Mouse (Mus musculus) urinary bladder, postnatal 4 days (tissue): ENCODE data around the gene Gadl1.

Experiments used
- DNase-seq, 2 experiments: peaks; one replicate each; pipeline ENCODE4 v3.0.0; 2021 to 2022; ENCODE audit warnings: low spot score in 2 of 2

Gene Gadl1

DNA sequence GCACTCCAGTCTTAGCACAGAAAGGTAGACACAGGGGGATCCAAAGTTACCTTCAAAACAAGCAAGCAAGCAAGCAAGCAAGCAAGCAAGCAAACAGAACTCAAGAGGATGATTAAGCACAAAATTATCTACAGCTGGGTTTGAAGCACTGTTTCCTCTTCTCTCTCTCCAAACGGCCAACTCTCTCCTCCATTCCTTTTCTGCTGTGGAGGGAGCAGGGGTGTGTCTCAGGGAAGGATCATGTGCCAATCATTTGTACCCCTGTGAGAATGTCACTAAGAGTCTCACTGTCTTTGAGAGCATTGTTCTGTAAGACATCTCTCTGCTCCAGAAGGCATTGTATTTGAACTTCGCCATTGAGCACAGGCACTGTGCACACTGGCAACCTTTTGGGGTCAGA, 27.1 kb downstream of the Gadl1 start:
- DNase-seq, result no peak

DNA sequence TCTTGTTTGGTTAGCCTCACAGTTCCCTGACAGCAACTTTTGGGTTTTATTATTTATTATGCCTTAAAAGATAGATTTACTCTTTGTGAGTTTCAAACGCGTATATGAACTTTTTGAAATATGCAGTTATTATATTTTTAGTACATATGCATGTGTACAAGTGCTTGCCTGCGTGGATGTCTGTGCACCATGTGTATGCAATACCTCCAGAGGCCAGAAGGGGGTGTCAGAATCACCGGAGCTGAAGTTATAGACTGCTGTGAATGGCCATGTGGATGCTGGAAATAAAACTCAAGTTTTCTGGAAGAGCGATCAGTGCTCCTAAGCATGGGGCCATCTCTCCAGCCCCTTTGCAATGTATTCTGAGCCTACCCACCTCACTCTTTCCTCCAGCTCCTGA, 28.7 kb downstream of the Gadl1 start:
- DNase-seq, result no peak

DNA sequence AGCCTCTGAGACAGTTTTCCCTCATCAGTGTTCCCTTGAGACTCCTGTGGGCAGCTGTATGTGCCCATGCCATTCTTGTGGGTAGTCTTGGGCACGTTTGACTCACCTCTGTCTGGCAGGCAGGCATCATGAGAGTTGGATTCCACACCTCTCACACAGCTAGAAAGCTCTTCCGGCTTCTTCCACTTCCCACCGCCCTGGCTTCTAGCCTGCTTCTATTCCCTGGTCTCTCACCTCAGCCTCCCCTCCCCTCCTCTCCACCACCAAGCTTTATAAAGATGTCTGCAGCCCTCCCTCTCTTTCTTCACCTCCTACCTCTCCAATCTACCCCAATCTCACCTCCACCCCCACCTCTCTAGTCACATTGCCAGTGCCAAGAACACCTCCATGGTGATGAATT, 30.2 kb downstream of the Gadl1 start:
- no peak for DNase-seq

DNA sequence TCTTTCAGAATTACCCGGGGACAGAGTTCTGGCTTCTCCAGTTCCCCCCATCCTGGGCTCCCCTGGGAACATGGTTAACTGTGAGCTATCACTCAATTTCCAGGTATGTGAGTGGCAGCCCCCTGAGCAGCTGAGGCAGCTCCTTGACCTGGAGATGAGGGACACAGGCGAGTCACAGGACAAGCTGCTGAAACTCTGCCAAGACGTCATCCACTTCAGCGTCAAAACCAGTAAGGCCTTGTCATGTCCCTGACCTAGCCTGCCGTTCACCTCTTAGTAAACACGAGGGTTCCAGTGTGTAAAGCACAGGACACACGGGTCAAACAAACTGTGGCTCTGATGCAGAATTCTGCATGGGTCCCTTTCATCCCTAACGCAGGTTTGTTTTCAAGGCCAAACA, 31.9 kb downstream of the Gadl1 start:
- DNase-seq, result no peak

DNA sequence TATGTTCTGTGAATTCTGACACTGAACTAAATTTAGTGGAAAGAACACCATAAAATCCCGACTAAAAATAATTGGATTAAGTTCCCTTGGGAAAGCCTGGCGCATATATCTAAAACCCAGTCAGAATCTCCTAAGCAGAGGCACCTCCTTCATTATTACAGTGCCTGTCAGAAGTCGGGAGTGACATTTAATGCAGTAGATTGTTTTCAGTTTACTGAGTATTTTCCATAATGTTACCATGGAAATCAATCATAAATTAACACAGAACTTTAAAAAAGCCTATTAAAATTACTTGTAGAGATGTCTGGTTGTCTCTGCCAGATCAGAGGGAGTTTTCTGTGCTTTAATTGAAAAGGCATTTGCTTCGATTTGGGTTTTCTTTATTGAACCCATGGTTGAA, 33.2 kb downstream of the Gadl1 start:
- no peak for DNase-seq

DNA sequence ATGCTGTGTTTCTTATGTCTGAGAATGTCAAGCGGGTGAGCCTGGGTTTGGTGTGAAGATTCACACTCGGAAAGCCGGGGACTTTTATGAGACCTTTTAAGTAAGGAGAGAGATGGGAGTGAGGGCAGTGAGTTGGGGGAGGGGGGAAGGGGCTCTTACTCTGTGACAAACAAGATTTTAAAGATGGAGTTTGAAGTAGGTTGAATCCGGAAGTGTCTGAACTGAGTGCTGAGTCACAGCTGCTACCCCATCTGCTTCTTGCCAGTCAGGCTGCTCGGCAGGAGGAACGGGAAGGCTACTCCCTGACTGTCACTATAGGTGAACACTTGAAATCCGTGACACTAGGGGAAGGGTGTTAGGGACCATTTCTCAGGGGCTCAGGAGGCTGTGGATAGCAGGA, 33.7 kb downstream of the Gadl1 start:
- no peak for DNase-seq

DNA sequence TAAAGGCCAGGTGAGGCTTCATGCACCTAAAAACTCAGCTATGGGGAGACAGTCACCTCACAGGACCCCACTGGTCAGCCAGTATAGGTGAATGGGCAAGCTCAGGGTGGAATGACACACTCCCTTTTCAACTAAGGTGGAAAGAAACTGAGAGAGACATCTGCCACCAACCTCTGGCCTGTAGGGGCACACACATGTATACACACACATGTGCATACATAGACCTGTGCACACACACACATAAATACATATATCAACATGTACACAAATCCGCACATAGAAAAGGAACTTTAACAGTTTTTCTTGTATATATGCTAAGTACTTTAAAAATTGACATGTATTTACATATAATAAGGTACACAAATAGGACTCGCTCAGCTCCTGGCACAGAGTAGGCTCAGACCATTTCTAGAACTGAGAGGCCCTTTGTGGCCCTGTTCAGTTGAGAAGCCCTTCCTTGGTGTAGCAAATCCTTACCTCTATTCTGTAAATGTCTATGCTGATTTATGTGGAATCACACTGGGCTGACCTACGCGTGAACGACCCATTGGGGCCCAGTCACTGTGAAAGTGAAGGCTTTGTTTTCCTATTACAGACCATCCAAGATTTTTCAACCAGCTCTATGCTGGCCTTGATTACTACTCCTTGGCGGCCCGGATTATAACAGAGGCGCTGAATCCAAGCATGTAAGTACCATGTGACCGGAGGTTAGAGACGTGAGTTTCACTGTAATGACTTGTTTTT, 34.5 kb downstream of the Gadl1 start:
- no peak for DNase-seq

DNA sequence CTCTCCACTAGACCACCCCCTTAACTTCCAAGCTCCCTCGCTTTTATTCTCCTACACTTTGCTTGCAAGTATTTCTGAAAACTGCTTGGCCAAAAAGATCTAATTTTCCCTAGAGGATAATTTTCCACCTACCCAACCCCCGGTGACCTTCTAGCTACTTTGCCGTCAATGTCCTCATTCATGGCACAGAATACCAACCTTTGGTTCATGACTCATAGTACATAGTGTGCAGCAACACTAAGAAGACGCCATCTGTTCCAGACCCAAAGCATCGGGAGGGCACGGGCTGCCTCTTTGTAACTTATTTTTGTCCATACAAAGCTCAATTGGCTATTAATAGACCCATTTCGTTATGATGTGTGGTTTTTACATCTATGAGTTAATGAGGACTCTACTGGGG, 55.8 kb downstream of the Gadl1 start:
- DNase-seq, result no peak

DNA sequence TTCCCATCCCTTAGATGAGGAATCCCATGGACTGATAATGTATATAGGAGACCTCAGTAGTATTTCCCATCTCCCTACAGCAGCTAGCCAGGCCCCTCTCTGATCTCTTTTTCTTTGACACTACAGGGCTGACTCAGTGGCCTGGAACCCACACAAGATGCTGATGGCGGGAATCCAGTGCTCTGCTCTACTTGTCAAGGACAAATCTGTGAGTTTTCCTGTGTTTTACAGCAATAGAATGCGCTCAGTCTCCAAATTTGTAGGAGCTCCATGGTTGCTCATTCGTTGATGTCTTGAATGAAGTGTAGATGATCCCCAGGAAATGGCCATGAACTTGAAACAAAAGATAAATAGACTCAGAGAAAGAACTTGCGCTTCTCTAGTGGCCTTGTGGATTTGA, 56.9 kb downstream of the Gadl1 start:
- DNase-seq, result no peak

DNA sequence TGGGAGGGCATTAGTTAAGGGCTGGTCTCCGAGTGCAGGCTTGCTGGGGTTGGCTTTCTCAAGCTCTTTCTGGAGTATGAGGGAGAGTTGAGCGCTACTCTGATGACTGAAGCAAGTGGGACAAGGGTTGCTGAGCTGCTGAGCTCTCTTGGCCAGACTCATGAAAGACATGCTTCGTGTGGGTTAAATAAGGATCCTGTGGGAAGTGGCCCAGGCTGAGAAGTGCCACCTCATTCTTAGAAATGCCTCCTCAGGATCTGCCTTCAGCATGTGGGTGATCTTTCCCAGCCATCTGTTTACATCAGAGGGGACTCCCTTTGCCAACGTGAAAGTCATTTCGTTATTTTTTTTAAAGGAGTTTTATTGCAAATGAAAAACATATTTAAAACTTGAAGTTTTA, 57.5 kb downstream of the Gadl1 start:
- no peak for DNase-seq

DNA sequence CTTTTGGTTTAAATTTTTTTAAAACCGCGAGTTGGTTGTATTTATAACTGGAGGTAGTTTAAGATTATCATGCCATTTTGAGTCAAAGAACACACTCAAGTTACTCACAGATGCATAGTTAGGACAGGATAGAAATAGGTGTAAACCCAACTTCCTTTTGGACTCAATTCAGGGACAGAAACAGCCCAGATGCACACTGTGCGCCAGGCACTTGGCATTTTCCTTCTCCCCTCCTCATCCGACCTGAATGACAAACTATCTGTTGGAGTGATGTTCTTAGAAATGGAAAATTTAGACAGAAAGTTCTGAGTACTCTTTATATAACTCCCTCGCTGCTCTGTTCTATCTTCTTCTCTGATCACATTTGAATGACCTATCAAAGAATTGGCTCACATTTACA, 58.4 kb downstream of the Gadl1 start:
- no peak for DNase-seq

DNA sequence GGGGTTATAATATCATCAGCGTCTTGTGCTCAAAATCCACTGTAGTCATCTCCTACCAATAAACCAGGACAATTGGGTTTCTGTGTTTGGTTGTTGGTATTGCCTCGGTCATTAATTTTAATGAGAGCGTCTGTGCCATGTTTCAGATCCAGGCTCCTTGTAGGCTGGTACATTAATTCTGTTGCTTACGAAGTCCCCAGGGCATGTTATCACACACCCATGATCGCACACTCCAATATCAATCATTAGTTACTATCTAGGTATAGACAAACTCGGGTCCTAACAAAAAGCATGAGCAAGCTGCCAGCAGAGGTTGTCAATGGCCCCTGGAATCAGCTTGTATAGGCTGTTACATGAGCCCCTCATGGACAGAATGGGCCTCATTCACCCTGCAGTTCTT, 67.6 kb downstream of the Gadl1 start:
- no peak for DNase-seq

DNA sequence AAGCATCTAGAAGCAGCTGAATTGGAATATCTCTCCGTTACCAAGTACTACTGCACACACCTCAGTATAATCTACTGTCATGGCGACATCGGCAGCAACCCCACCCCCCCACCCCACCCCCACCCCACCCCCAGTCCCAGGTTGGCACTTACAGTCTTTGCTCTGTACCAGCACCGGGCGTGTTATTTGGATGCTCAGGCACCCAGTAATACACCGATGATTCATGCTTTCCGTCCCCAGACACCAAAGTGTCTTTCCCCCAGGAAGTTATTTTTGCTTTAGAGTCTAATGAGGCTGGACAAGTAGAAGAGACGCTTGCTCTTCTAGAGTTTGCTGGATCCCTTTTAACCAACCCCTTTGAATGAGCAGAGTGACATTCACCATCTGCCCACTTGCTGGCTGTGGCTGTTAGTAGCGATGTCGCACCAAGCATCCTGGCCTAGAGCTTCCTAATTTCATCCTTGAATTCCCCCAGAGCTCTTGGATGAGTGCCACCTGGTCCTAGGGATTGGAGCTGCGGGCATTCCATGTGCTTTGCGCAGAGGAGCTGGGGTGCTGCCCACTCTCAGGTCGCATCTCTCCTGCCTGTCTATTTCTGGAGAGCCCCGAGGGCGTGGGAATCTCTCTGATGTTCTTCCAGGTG, 68.5 kb downstream of the Gadl1 start:
- DNase-seq, result no peak

DNA sequence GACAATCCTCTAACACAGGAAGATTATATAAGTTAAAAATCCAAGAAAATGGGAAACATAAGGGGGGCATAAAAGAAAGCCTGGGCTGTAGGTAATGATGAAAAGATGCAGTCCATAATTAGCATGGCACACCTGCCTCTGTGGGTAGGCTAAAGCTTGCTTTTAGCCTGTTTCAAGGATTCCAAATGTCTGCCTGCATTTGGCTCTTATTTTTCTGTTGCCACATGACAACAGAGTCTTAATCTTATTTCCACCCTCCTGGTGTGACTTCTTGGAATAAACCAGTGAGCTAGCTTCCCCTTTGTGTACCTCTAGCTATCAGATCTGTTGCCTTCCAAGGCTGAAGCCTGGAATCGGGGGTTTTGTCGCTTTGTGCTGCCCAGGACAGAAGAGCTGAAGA, 69.2 kb downstream of the Gadl1 start:
- no peak for DNase-seq

DNA sequence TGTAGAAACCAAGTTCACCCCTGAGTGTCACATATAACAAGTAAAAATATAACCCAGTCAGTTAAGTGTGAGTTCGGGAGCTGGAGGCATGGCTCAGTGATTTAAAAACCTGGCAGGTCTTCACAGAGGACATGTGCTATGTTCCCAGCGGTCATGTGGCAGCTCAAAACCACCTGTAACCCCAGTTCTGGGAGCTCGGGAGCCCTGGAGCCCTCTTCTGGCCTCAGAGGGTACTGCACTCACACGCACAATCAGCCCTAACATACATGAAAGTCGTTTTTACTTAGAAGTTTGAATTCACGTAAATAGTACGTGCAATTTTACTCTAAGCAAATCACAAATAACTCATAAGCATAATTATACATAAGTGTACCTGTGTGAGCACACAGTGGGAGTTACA, 81.4 kb downstream of the Gadl1 start:
- no peak for DNase-seq

DNA sequence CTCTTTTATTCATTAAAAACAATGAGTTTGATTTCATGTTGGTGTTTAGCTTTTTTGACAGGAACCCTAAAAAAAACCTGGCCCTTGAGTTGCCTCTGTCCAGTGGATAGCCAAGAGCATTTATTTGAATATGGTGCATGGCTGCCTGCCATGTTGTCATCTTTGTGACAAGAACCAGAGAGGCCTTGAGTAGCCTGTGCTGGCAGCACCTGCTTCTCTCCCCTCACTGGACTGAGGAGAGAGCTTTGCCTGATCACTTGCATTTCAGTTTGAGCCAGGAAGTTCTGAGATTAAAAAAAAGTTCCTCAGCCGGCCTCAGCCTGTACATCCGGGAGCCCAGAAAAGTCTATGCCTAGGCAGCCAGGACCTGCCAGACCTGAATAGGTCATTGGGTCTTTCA, 85.5 kb downstream of the Gadl1 start:
- DNase-seq, result no peak

DNA sequence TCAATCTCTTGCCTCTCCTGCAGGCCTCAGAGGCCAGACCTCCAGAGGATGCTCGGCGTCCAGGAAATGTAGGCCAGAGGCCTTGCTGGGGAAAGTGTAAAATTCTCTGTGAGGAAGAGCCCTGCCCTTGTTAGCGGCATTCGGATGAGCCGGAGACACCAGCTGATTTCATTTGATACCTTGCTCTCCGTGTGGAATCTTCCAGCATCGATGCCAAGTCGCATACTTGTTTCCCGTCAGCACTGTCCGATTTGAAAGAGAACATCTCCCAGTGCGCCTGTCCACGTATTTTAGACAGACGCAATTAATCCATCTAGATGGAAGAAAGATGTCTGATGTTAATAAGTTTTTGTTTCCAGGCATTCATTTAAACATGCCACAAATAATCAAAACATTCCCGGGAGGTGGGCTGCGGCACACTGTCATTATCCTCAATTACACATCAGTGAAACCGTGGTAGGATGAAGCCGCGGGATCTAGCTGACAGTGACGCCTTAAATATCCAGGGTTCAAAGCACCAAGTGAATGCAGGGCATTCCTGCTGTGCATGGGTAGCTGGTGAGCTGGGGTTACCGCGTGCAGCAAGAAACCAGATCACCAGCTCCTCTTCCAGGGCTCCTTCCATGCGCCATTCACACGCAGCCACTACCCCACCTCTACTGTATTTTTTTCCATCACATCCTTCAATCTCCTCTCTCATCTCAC, 86.8 kb downstream of the Gadl1 start:
- DNase-seq, result no peak

DNA sequence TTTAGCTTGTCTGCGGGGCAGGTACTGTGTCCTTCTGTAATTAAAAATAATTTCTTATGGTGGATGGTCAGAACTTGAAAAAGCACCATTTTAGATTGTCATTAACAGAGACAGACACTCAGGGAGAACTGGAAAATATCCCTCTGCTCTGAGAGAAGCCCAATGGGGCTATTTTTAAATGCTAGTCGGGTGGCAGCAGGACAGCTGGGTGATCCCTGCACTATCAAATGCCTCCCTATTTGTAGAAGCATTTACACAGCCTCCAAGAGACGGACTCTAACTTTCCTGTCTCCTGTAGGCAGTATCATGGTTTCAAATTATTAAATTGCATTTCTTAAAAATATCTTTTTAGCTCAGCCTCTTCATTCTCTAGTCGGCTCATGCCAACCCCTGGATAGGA, 89.1 kb downstream of the Gadl1 start:
- no peak for DNase-seq

DNA sequence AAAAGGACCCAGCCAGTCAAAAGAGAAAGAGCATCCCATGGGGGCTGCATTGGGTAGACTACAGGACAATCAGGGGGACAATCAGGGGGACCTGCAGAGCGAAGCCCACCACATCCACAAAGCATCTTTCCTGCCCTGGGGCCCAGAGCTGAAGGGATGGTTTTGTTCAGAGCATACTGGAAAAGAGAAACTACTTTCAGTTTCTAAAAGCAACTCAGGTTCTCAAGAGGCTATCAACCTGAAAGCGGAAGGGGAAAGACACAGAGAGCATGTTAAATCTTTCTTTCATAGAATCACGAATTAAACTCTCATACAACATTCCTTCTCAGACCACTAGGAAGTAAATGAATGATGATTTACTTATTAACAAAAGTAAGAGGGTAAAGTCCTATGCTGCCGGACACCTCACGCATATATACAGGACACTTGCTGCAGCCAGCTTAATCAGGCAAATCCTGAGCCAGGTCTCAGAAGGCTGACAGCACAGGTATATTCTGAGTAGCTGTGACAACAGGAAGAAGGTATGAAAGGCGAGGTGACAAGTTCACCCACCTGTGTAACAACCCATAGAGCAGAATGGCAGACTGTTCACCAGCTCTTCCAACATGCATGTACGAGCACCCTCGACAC, 90.2 kb downstream of the Gadl1 start:
- DNase-seq, result no peak

DNA sequence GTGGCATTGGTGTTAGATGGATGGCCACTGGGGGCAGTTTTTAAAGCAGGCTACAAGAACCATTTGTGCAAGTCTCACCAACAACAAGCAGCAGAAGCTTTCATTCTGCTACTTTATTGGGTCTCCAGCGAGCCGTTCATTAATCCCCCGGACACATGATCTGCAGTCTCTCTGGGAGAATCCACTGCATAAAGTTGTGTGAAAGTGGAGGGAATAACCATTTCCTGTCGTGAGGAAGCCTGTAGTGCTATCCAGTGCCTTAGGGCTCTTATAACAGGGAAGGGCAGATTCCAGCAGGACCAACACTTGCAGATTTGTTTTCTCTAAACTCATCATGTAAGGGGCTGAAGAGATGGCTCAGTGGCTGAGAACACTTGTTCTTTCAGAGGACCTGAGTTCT, 104.7 kb downstream of the Gadl1 start:
- DNase-seq, result no peak

DNA sequence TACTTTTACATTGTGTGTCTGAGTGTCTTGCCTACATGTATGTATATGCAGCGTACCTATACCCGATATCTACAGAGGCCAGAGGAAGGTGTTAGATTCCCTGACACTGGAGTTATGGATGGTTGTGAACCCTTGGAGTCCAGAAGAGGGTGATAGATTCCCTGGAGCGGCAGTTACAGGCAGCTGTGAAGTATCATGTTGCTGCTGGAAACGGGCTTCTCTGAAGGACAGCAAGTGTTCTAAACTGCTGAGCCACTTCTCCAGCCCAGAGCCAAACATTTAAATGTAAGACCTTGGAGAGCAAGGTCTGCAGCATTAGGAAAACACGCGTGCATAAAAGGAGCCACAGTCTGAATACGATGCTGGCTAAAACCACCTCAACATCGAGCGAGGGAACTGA, 107.0 kb downstream of the Gadl1 start:
- no peak for DNase-seq

DNA sequence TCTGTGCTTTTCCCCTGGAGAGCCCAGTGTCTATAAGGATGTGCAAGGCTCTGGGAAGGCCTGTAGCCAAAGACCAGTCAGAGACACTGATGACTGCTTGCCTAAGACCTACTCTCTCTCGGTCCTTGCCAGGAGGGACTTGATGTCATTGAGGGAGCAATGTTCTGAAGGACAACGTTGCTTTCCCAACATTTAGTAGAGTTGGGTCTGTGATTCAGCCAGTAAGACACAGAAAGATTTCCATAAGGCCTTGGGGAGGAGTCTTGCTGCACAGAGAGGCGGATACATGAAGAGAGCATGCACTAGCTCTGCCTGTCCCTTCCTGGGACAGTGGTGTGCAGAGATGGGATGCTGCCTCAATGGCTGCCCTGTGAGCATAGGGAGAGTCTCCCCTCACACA, 107.8 kb downstream of the Gadl1 start:
- DNase-seq, result no peak

DNA sequence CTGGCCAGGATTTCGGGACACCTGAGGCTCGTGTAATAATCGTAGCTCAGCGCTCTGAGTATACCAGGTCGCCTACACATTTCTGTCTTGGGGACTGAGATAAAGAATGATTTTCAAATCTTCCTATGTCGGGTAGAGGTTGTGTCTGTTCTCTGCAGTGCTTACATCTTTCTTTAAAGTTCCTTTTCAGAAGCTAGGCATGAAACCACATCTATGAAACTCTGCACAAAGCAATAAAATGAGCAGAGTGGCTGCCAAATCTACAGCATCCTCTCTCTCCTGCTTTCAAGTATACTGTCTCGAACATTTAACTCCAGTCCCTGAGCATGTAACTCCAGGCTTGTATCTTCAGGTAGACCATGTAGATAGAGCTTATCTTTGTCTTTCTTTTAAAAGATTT, 109.3 kb downstream of the Gadl1 start:
- DNase-seq, result no peak
